Mouse (Mus musculus) hindbrain, embryonic 10.5 days (tissue): ENCODE results near the gene Cdkal1. TPM values are rescaled to one million over a fixed set of nuclear protein-coding genes. Genes with fewer than 3 reads are reported as not detected.

Source experiments
- DNase-seq: peaks from one replicate; pipeline ENCODE4 v3.0.0-alpha.2; 2017; ENCODE audit warnings: low spot score
- H3K27ac ChIP-seq: fragments of 300-500 bp; sonication (generic); 2 replicates; pipeline ENCODE4 v1.5.1; 2016; ENCODE audit warnings: mild to moderate bottlenecking, moderate library complexity
- H3K27me3 ChIP-seq: fragments of 300-500 bp; sonication (generic); 2 replicates; pipeline ENCODE4 v1.6.1; 2016; ENCODE audit warnings: mild to moderate bottlenecking; ENCODE audit not compliant: poor library complexity, insufficient read depth, severe bottlenecking
- H3K36me3 ChIP-seq: fragments of 300-500 bp; sonication (generic); 2 replicates; pipeline ENCODE4 v1.6.1; 2016; ENCODE audit warnings: mild to moderate bottlenecking, moderate library complexity
- H3K4me1 ChIP-seq: fragments of 300-500 bp; sonication (generic); replicated peaks from 2 replicates; pipeline ENCODE4 v1.6.1; 2016; ENCODE audit warnings: mild to moderate bottlenecking
- H3K4me3 ChIP-seq: fragments of 300-500 bp; sonication (generic); 2 replicates; pipeline ENCODE4 v1.5.1; 2016; ENCODE audit warnings: mild to moderate bottlenecking, moderate library complexity
- H3K9me3 ChIP-seq: fragments of 300-500 bp; sonication (generic); 2 replicates; pipeline ENCODE4 v1.6.1; 2016; ENCODE audit warnings: mild to moderate bottlenecking, moderate library complexity
- WGBS: fragments of 180-500 bp; shearing (Covaris S2); methylation state at CpG from one replicate; pipeline ENCODE4 v1.1.7; 2016; 5-methylcytosine and 5-hydroxymethylcytosine counted together
- polyA plus RNA-seq: library from polyadenylated mRNA; unstranded; fragments of >200 nt; fragmentation: Nextera tagmentation; extraction: Ambion mirVana; gene quantifications from 2 replicates; pipeline ENCODE4 v1.2.1, GENCODE M21; 2016

Gene Cdkal1
- polyA plus RNA-seq, 1 experiment from 2014 or later, result 29.6 TPM

GRCm38 (mm10) chr13:29572477-29572876 is 283.0 kb downstream of the Cdkal1 start:
- H3K36me3 ChIP-seq, result no peaks in the 10 kb centered on the region
- H3K4me3 ChIP-seq, result no peak overlapping the region
- DNase-seq, result no peak
- WGBS, result 80% methylated on average over 2 of the region's 2 CpGs
- H3K4me1 ChIP-seq, result no peaks in the 10 kb centered on the region
- H3K27ac ChIP-seq, result no peak overlapping the region
- H3K27me3 ChIP-seq, result no peaks in the 10 kb centered on the region
- no peaks in the 10 kb centered on the region for H3K9me3 ChIP-seq

- Histone ChIP-seq H3K4me3 (no peak overlapping the region), H3K36me3 (no peaks in the 10 kb centered on the region), H3K27me3 (no peaks in the 10 kb centered on the region), H3K27ac (no peak overlapping the region), H3K4me1 (no peaks in the 10 kb centered on the region), H3K9me3 (no peaks in the 10 kb centered on the region)
- 82% methylated on average over 5 of the region's 5 CpGs for WGBS
- DNase-seq, result no peak
Observed at GRCm38 (mm10) chr13:29565710-29566109, 289.8 kb downstream of the Cdkal1 start.

GRCm38 (mm10) chr13:29559188-29559587 is 296.3 kb downstream of the Cdkal1 start:
- DNase-seq, result no peak
- Histone ChIP-seq H3K4me1 (no peaks in the 10 kb centered on the region), H3K27ac (0 out of 2 replicates have a peak overlapping the region, but pooled peaks have one; percentile 24), H3K36me3 (no peaks in the 10 kb centered on the region), H3K9me3 (no peaks in the 10 kb centered on the region), H3K4me3 (no peak overlapping the region), H3K27me3 (no peaks in the 10 kb centered on the region)
- 88% methylated on average over 3 of the region's 3 CpGs for WGBS

- no peaks in the 10 kb centered on the region for H3K9me3 ChIP-seq
- no peak overlapping the region for H3K4me3 ChIP-seq
- no peaks in the 10 kb centered on the region for H3K27me3 ChIP-seq
- WGBS, result 87% methylated on average over 9 of the region's 9 CpGs
- H3K4me1 ChIP-seq, result no peaks in the 10 kb centered on the region
- no peak for DNase-seq
- no peaks in the 10 kb centered on the region for H3K36me3 ChIP-seq
- H3K27ac ChIP-seq, result no peak overlapping the region
Observed at GRCm38 (mm10) chr13:29555160-29555785, 300.2 kb downstream of the Cdkal1 start.

- Histone ChIP-seq H3K27me3 (no peaks in the 10 kb centered on the region), H3K27ac (no peak overlapping the region), H3K4me3 (no peak overlapping the region), H3K36me3 (no peaks in the 10 kb centered on the region), H3K9me3 (no peaks in the 10 kb centered on the region), H3K4me1 (no peaks in the 10 kb centered on the region)
- DNase-seq, result no peak
Observed at GRCm38 (mm10) chr13:29553792-29554191, 301.7 kb downstream of the Cdkal1 start.

- Histone ChIP-seq H3K4me3 (no peak overlapping the region), H3K27me3 (no peaks in the 10 kb centered on the region), H3K36me3 (no peaks in the 10 kb centered on the region), H3K9me3 (no peaks in the 10 kb centered on the region), H3K27ac (no peak overlapping the region), H3K4me1 (no peaks in the 10 kb centered on the region)
- no peak for DNase-seq
- WGBS, result 90% methylated on average over 5 of the region's 5 CpGs
Observed at GRCm38 (mm10) chr13:29552322-29552870, 303.1 kb downstream of the Cdkal1 start.

- WGBS, result 92% methylated on average over 1 of the region's 1 CpGs
- Histone ChIP-seq H3K27me3 (no peaks in the 10 kb centered on the region), H3K4me1 (no peaks in the 10 kb centered on the region), H3K9me3 (no peaks in the 10 kb centered on the region), H3K4me3 (no peak overlapping the region), H3K27ac (no peak overlapping the region), H3K36me3 (no peaks in the 10 kb centered on the region)
- no peak for DNase-seq
Observed at GRCm38 (mm10) chr13:29550886-29551285, 304.6 kb downstream of the Cdkal1 start.

- H3K27me3 ChIP-seq, result no peaks in the 10 kb centered on the region
- DNase-seq, result no peak
- no peaks in the 10 kb centered on the region for H3K36me3 ChIP-seq
- no peaks in the 10 kb centered on the region for H3K4me1 ChIP-seq
- H3K4me3 ChIP-seq, result no peak overlapping the region
- H3K27ac ChIP-seq, result no peak overlapping the region
- no peaks in the 10 kb centered on the region for H3K9me3 ChIP-seq
- WGBS, result 92% methylated on average over 6 of the region's 6 CpGs
Observed at GRCm38 (mm10) chr13:29550203-29550602, 305.3 kb downstream of the Cdkal1 start.

- H3K36me3 ChIP-seq, result no peaks in the 10 kb centered on the region
- 82% methylated on average over 2 of the region's 2 CpGs for WGBS
- no peaks in the 10 kb centered on the region for H3K4me1 ChIP-seq
- no peaks in the 10 kb centered on the region for H3K9me3 ChIP-seq
- H3K27me3 ChIP-seq, result no peaks in the 10 kb centered on the region
- no peak for DNase-seq
- H3K27ac ChIP-seq, result no peak overlapping the region
- no peak overlapping the region for H3K4me3 ChIP-seq
Observed at GRCm38 (mm10) chr13:29549761-29550160, 305.7 kb downstream of the Cdkal1 start.

- H3K9me3 ChIP-seq, result no peaks in the 10 kb centered on the region
- DNase-seq, result no peak
- no peak overlapping the region for H3K27ac ChIP-seq
- H3K27me3 ChIP-seq, result no peaks in the 10 kb centered on the region
- H3K4me1 ChIP-seq, result peaks cover 9% of the 10 kb centered on the region
- H3K4me3 ChIP-seq, result no peak overlapping the region
- H3K36me3 ChIP-seq, result 0 out of 2 replicates have a peak, but pooled peaks cover 4% of the 10 kb centered on the region
- 81% methylated on average over 1 of the region's 1 CpGs for WGBS
Observed at GRCm38 (mm10) chr13:29537906-29538305, 317.6 kb downstream of the Cdkal1 start.

- no peak overlapping the region for H3K4me3 ChIP-seq
- no peak overlapping the region for H3K27ac ChIP-seq
- H3K36me3 ChIP-seq, result no peaks in the 10 kb centered on the region
- H3K9me3 ChIP-seq, result no peaks in the 10 kb centered on the region
- DNase-seq, result no peak
- H3K4me1 ChIP-seq, result peaks cover 9% of the 10 kb centered on the region
- no peaks in the 10 kb centered on the region for H3K27me3 ChIP-seq
- 81% methylated on average over 5 of the region's 5 CpGs for WGBS
Observed at GRCm38 (mm10) chr13:29533586-29533985, 321.9 kb downstream of the Cdkal1 start.

GRCm38 (mm10) chr13:29528344-29528743 is 327.1 kb downstream of the Cdkal1 start:
- Histone ChIP-seq H3K27me3 (no peaks in the 10 kb centered on the region), H3K4me1 (no peaks in the 10 kb centered on the region), H3K9me3 (no peaks in the 10 kb centered on the region), H3K36me3 (no peaks in the 10 kb centered on the region), H3K4me3 (no peak overlapping the region), H3K27ac (no peak overlapping the region)
- 86% methylated on average over 5 of the region's 5 CpGs for WGBS
- no peak for DNase-seq

- WGBS, result 89% methylated on average over 4 of the region's 4 CpGs
- H3K36me3 ChIP-seq, result no peaks in the 10 kb centered on the region
- H3K4me3 ChIP-seq, result no peak overlapping the region
- no peak for DNase-seq
- no peaks in the 10 kb centered on the region for H3K27me3 ChIP-seq
- H3K9me3 ChIP-seq, result no peaks in the 10 kb centered on the region
- no peaks in the 10 kb centered on the region for H3K4me1 ChIP-seq
- H3K27ac ChIP-seq, result no peak overlapping the region
Observed at GRCm38 (mm10) chr13:29521321-29521720, 334.2 kb downstream of the Cdkal1 start.

GRCm38 (mm10) chr13:29514071-29514470 is 341.4 kb downstream of the Cdkal1 start:
- Histone ChIP-seq H3K4me1 (no peaks in the 10 kb centered on the region), H3K27ac (no peak overlapping the region), H3K27me3 (no peaks in the 10 kb centered on the region), H3K9me3 (no peaks in the 10 kb centered on the region), H3K36me3 (no peaks in the 10 kb centered on the region), H3K4me3 (no peak overlapping the region)
- no peak for DNase-seq
- 91% methylated on average over 1 of the region's 1 CpGs for WGBS
